Mouse (Mus musculus): Measurements from ENCODE around the gene Zfp296.
A peak's percentile ranks its signal among the peaks of the same experiment; 100 is the strongest.
"Not testable (repeated sequence)": the region's sequence is repeated elsewhere in the genome, so short reads cannot be mapped to it uniquely, and the experiment has no call there.

Zfp296 gene

DNA sequence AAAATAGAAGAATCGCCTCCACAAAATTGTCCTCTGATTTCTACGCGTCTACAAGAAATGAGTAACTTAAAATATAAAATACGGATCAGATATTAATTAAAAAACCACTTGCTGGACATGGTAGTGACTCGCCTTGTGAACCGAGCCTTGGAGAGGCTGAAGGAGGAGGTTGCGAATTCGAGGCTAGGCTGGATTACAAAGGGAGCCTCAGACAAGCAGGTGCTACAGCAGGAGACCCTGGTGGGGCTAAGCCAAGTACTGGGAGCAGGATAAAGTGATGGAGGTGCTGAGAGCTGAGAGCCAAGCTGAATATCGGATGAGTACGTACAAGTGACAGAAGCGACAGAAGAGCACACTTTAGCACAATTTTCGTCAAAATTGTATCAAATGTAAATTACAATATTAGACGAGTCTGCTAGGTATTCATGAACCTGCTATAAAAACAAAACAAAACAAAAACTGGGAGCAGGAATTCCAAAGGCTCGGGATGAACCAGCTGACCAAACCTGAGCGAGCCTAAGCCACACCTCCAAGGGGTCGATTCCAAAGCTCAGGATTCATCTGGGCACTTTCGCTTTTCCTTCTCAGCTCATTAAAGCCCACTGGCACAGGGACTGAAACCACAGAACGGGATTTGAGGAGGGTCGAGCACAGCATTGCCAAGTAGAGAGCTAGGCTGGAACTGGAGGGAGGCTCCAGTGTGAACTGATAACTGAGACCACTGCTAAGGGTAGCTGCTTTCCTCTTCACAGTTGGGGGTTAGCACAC lies 14.3 kb upstream of the Zfp296 start, which contains the start of gene Ppp1r37:
Gene Ppp1r37, minus strand, starts transcription at position 434 of the 768 bp plus-strand sequence.
- no peak for DNase-seq (ENCODE audit: low spot score)

DNA sequence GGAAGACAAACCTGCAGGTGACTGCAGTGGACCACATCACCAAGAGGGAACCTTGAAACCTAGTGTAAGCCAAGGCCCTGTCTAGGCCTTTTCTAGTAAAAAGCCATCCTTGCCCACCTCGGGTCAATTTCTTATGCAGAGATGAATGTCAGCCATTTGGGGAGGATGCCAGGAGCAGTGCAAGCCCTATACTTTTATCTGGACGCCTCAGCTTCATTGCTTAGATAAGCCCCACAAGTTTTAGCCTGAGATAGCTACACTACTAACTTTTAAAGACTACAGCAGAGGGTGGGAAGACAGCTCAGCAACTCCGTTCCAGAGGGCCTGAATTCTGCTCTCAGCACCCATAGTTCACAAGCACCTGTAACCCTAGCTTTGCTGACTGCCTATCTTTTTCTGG lies 13.2 kb upstream of the Zfp296 start:
- DNase-seq (ENCODE audit: low spot score) = no peak

DNA sequence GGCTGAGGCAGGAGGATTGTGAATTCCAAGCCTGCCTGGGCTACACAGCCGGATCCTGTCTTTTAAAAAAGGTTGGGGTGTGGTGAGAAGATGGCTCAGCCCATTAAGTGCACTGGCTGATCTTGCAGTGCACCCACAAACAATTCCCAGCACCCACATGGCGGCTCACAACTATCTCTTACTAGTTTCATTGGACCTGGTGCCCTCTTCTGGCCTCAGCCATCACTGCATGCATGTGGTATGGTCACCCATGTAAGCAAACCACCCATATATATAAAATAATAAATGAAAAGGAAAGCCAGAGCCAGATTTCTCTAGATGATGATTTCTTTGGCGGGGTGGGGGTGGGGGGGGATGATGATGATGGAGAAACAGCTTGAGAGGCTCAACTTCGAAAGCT lies 12.6 kb upstream of the Zfp296 start:
- no peak for DNase-seq (ENCODE audit: low spot score)

DNA sequence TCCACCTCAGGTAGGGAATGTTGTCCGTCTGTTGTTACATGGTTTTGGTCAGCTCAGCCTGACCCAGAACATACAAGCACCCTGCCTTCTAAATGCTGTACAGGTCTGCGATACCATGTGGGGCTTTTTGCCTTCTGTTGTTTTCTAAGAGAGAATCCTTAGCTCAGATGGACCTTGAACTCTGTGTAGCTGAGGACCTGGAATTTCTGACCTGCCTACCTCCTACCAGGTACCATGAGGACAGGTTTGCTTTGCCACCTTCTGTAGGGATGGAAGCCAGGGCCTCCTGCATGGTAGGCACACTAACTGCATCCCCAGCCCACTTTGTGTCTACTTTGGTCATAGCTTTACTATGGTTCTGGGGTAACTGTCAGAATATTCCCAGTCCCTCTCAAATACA lies 11.3 kb upstream of the Zfp296 start:
- no peak for DNase-seq (ENCODE audit: low spot score)

DNA sequence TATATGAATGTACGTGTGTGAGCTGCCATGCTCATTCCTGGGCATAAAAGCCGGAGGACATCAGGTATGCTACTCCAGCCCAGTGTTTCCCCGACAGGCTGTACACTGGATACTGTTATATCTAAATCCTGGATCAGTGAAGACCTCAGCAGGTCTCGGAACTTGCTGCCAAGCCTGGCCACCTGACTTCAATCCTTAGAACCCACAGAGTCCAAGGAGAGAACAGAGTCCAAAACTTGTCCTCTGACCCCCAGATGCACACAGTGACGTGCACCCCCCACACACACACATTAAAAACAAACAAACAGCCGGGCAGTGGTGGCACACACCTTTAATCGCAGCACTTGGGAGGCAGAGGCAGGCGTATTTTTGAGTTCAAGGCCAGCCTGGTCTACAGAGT lies 9.7 kb upstream of the Zfp296 start:
- no peak for DNase-seq (ENCODE audit: low spot score)

DNA sequence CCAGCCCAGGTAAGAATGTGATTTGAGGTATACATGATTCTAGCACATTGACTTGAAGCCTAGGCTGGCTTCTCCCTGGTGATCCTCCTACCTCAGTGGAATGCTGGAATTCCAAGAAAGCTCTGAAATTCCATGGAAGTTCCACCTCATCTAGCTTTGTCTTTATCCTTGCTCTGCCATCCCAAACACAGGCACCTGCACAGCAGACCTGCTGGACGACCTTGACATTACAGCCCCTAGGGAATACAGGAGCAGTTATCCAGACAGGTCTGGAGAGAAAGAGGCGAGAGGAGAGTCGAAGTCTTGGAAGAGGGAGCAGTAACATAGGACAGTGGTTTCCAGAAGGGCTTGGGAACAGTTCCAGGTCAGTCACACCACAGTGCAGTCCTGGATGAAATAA lies 7.4 kb upstream of the Zfp296 start:
- DNase-seq (ENCODE audit: low spot score) = no peak

DNA sequence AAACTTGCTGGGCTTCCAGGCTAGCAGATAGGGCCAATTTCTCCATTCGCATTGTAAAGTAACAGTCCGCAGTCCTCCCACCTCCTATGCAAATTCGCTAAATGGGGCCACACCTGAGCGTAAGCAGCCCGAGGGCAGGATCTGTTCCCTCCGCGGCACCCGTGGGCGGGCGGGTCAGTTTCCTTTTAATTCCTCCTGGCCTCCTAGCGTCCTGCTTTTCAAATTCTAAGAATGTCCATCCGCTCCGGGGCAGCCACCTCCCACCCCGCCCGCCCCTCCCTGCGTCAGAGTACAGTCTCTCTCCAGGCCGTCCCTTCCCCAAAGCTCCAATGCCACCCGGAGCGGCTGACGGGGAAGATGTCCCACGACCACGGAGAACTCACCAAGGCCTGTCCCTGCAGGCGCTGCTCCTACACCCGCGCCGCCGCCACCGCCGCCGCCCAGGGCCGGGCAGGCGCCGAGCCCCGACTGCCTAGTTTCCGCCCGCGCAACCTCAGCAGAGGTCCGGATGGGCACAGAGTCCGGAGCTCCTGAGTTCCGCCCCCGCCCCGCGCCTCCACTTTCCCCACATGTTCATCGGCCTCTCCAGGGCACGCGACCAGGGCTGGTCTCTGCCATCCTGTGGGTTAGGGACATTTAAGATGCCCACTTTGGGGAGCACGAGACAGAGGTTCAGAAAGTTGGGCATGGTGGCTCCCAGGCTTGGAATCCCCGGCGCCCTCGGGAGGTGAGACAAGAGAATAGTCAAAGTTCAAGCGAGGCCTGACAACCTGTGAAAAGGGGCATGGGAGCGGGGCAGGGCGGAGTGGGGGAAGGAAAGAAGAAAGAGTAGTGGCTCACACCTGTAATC lies 3.9 kb upstream of the Zfp296 start:
- DNase-seq (ENCODE audit: low spot score) = peak; percentile 32

DNA sequence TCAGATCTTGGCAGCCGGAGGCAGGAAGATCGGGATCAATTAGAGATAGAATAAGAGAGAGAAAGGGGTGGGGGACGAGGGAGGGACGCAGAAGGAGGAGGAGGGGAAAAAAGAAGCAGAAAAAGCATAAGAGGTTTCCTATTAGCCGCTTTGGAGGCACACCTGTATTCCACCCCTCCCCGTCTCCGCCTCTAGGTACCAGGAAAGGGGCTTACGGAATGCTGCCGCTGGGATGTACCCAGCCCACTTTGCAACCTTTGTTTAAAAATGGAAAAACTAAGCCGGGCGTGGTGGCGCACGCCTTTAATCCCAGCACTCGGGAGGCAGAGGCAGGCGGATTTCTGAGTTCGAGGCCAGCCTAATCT lies 3.3 kb upstream of the Zfp296 start:
- DNase-seq (ENCODE audit: low spot score) = no peak

DNA sequence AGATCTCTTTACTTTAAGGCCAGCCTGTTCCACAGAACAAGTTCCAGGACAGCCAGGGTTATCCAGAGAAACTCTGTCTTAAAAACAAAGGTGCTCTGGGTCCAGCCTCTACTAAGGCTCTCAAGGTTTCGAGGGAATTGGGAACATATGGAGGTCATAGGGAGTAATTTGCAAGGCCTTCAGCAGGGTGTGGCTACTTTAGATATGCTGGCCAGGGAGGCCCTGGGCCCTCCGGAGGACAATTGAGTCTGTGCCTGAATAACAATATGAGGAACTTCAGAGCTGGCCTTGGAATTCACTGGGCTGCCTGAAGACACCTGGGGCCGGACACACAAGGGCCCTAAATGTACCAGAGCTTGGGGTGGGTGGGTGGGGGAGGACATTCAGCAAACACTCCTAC lies 1.5 kb upstream of the Zfp296 start:
- DNase-seq (ENCODE audit: low spot score) = no peak

DNA sequence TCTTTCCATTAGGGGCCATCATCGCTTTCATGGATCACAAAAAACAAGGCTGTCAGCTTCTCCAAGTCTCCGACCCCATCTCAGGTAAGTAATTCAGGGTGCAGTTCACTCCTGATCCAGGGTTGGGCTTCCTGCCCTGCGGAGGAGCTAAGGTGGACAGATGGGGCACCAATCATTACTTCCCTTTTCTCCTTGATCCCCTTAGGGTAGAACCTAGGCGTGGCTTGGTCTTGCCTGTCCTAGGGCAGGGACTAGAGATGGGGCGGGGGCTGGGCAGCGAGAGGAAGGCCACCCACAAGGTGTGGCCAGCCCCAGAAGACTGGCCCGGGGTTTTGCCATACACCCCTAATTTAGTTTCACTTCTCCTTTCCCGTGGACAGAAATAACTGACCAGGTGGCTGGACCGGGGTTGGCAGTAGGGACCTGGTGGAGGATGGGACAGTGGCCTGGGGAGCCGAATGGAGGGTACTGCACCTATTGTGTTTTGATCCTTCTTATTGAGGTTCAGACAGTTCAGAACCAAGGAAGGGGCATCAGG lies 859 bp downstream of the Zfp296 start:
- no peak for DNase-seq (ENCODE audit: low spot score)

DNA sequence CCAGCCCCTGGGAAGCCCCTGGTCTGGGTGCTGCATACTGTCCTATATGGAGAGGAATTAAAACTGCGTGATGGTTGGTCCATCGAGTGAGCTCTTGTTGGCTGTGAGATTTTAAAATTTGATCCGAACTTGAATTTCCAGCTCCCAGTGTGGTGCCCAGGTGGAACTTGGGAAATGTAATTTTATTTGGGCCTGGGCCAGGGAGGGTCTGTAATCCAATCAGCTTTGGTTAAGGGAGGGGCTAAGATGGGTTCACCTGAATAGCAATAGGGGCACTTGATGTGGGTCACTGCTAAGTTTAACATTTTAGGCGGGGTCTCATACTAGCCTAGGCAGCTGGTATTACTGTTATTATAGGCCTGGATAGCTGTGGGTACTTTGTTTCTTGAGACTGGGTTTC lies 1.3 kb downstream of the Zfp296 start:
- no peak for DNase-seq (ENCODE audit: low spot score)

DNA sequence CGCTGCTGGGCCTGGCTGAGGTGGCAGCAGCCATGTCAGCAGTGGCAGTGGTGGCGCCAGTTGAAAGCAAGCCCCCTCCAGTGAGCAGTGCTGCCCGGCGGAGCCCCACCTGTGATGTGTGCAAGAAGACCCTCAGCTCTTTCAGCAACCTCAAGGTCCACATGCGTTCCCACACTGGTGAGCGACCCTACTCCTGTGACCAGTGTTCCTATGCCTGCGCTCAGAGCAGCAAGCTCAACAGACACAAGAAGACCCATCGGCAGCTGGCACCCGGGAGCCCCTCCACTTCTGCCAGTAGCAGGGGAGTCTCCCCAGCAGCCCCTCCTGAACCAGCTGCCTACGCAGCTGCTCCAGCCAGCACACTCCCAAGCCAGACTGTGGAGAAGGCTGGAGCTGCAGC lies 2.7 kb downstream of the Zfp296 start:
- no peak for DNase-seq (ENCODE audit: low spot score)

DNA sequence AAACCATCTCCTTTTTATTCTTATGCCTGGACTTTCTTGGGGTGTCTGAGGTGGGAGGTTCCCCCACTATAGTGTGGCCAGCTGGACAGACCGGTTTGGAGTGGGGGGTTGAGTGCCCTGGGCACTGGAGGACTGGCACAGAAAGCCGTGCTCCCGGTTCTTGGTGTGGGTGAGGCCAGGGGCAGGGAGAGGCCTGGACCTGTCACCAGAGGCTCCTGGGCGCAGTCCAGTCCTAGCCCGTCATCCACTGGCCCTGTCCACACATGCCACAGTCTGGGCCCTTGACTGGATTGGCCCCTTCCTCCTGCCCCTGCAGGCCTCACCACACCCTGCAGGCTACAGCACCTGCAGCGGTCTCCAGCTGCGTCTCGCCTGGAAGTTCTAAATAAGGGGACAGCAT lies 3.5 kb downstream of the Zfp296 start:
- no peak for DNase-seq (ENCODE audit: low spot score)

DNA sequence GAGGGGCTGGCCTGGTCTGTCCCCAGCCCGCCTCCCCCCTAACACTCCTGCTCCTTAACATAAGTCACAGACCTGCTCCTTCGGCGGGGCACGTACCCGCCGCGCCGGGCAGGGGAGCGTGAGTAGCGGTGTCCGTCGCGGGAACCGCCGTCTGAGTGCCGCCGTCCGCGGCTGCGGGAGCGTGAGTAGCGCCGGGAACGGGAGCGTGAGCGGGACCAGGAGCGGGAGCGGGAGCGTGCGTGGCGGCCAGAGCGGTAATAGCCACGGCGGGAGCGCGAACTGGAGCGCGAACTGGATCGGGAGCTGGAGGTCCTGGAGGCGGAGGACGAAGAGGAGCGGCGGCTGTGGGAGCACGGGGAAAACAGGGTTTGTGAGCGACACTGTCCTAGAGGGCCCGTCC lies 9.2 kb downstream of the Zfp296 start:
- DNase-seq (ENCODE audit: low spot score) = no peak

DNA sequence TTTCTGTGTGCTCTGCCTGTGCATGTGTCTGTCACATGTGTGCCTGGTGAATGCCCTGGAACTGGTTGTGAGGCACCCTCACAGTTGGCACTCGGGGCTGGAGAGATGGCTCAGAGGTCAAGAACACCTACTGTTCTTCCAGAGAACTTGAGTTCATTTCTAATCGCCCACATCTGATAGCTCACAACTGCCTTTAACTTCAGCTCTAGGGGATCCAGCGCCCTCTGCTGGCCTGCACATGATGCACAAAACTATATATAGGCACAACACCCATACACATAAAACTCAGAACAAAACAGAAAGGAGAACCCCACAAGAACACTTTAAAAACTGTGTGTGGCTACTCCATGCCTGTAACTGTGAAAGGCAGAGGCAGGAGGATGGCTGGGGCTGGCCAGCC lies 12.1 kb downstream of the Zfp296 start:
- DNase-seq (ENCODE audit: low spot score) = no peak

DNA sequence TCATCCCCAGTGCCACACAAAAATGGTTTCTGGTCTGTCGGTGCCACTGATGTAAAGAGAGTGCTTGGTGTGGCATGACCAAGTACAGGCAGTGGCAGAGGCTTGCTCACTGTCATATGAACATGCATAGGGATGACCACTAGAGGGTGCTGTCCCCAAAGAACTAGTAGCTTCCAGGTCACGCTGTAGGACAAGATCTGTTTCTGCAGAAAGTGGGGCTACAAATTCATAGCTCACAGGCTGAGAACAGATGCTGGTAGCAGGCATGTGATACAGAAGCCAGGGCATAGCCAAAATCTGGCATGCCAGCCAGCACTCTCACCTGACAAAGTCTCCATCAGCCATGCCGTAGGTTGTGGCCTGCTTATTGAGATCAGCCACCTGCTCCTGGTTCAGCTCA lies 12.8 kb downstream of the Zfp296 start:
- DNase-seq (ENCODE audit: low spot score) = peak; percentile 71

DNA sequence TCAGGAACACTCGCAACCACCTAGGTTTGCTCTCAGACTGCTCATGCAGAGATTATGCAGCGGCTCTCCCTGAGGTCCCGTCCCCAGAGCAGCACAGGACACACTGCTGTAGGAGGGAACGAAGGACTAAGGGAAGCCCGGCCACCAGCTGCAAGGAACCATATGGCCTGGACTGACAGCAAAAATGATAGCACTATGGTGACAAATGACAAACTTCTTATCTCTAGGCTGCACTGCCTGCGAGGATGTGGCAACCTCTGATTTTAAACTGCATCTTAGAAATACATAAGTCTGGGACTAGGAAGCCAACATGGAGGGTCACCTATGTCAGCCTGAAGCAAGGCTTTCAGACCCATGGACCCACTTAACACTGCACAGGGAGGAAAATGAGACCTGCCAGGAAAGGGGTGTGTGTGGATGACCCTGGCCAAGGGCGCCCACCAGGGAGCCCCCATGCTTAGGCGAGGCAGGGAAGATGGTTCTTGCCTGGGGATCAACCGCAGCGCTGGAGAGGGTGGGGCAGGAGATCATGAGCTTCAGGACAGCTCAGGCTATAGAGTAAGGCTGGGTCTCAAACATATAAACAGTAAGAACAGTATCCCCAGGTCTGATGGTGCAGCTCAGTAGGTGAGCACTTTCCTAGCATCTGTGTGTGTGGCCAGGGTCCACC lies 16.1 kb downstream of the Zfp296 start:
- DNase-seq (ENCODE audit: low spot score) = no peak

DNA sequence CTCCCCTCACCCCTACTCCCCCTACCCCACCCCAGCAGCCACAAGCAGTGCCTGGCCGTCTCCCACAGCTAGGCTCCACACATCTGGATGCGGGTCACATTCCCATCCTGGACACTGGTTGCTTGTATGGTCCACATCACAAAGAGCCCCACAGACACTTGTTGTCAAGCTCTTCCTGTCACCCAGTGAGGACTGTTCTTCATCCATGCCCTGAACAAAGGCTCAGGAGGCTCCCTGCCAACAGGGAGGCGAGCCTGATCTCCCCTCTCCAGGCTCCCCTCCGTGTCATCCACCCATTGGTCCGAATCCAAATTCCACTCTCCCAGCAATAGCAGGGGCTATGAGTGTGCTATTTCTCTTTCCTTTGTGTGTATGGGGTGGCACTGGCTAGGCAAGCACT lies 23.5 kb downstream of the Zfp296 start:
- no peak for DNase-seq (ENCODE audit: low spot score)

DNA sequence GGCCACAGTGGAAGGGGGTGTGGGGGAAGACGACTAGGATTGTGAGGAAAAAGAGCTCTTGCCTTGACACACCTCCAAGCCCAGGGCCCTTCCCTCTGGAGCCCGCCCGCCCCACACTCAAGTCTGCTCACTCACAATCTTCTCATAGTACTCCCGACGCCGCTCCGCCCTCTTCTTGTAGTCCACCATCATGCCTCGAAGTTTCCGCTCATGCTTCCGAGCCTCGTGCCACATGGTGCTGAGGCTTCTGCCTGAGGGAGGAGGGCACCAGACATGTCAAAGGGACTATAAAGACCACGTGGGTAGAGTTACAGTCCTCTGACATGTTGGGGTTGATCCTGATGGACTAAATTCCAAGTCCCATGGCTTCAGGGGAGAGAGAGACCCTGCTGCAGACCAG lies 26.0 kb downstream of the Zfp296 start:
- DNase-seq (ENCODE audit: low spot score) = no peak

DNA sequence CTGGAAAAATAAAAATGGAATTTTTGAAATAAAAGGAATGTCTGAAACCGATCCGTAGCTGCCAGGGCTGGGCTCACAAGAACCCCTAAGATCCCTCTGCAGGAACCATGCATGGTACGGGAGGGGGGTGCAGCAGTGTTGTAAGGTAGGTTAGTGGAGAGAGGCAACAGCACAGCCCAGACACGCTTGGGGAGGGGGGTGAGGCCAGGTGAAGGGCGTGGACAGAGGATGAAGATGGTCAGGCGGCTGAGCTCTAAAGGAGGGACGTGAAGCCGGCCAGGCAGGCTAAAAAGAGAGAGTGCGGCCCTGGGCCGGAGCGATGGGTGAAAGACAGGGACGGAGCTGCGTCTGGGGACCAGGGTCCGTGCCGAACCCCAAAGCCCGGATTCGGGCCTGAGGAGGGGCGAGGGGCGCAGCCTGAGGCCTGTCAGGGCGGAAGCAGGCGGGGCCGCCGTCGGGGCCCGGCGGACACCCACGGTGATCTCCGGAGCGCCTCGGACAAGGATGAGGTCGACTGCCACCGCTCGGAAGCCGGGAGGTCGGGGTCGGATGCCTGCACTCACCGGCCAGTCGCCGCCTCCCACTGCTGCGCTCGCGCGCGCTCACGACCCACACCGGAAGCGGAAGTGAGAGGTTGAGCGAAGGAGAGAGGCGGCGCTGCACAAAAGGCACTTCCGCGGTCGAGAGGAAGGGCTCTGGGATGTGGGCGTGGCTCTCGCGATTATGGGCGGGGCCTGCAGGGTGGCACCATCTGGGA lies 26.9 kb downstream of the Zfp296 start, which contains the start of gene Clasrp:
Gene Clasrp, minus strand, starts transcription at position 638 of the 757 bp plus-strand sequence.
- peak; percentile 83 for DNase-seq (ENCODE audit: low spot score)

DNA sequence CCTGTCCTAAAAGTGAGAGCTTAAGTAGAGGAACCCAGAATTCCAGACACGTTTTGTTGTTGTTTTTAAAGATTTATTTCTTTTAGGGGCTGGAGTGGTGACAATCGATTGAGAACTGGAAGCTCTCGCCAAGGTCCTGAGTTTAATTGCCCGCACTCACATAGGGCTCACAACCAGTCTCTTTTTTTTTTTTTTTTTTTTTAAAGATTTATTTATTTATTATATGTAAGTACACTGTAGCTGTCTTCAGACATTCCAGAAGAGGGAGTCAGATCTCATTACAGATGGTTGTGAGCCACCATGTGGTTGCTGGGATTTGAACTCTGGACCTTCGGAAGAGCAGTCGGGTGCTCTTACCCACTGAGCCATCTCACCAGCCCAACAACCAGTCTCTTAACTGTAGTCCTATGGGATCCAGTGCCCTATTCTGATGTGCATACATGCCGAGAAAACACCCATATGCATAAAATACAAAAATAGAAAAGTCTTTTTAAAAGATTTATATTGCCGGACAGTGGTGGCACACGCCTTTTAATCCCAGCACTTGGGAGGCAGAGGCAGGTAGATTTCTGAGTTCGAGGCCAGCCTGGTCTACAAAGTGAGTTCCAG lies 27.6 kb downstream of the Zfp296 start:
- not testable (repeated sequence) for DNase-seq (ENCODE audit: low spot score)

Measured in layer of hippocampus, adult 9-10 months (tissue).